Comparison of ENCODE assay signal across 19 mouse cellular contexts in the genomic region with DNA sequence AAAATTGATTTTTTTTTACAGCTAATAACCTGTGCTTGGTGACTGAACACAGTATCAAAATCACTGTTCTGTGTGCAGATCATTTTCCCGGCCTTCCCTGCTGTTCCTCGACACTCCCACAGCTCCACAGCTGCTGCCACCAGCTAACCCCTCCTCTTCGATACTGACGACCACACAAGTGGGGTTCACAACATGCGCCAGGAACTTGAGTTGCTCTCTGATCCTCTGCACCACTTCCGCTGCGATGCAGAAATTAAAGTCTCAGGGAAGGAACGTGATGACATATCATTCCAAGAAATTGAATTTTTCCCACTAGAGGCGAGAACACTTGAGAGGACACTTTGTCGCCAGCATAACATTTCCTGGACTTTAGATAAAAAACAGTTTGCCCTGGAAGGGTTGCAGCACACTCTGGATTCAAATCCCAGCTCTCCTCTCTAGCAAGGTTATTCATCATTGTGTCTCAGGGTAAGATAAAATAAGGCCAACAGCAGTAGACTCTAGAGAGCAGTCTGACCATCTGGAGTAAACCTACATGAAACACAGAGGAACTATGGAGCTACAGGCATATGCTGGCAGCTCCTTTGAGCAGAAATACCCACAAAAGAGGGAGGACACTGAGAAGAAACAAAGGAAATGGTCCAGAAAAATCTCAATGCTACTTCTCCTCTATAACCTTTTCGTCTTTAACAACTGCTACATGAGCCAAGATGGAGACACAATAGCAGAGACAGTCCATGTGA.
A peak's percentile ranks its signal among the peaks of the same experiment; 100 is the strongest.
DNase-seq lines count a peak whose midpoint lies in the region; ATAC-seq lines count a peak whose summit lies in the region.
"Had no signal": no experiment of that assay in that cellular context is flagged by ENCODE, and none has a peak within 500 bp of the region (broad histone marks: within the 10 kb centered on the region; RNA-seq: fewer than 3 reads in every experiment).

No protein-coding gene starts in this region.

- H3K4me3 ChIP-seq in kidney, embryonic 16.5 days (ENCODE audit: low read length): no peak overlapping the region
- H3K4me3 ChIP-seq in kidney, embryonic 15.5 days (replicated peaks): no peak overlapping the region
- H3K4me3 ChIP-seq in lung, embryonic 15.5 days: no peak overlapping the region
- H3K4me3 ChIP-seq: embryonic facial prominence, embryonic 13.5 days; forebrain, embryonic 15.5 days; hindbrain, embryonic 15.5 days; midbrain, embryonic 15.5 days; myocyte had no signal

- no peaks in the 10 kb centered on the region for H3K36me3 ChIP-seq in kidney, embryonic 16.5 days (ENCODE audit: insufficient read depth, low read length)
- H3K36me3 ChIP-seq in kidney, embryonic 15.5 days: no peaks in the 10 kb centered on the region
- no peaks in the 10 kb centered on the region for H3K36me3 ChIP-seq in lung, embryonic 15.5 days
- H3K36me3 ChIP-seq: embryonic facial prominence, embryonic 13.5 days; forebrain, embryonic 15.5 days; hindbrain, embryonic 15.5 days; midbrain, embryonic 15.5 days had no signal

- ATAC-seq in kidney, embryonic 16.5 days (ENCODE audit: low FRiP score, low TSS enrichment): peak; percentile 19; the same call in 1 of the 2 replicates
- ATAC-seq in kidney, embryonic 15.5 days (replicated peaks; ENCODE audit: low FRiP score): no peak
- ATAC-seq in lung, embryonic 15.5 days (ENCODE audit: borderline replicate concordance, extremely low read depth, low FRiP score, low TSS enrichment): peak; percentile 72; the same call in 1 of the 2 replicates
- ATAC-seq: forebrain, embryonic 15.5 days; intestine, postnatal 0 days; liver, postnatal 0 days; midbrain, embryonic 15.5 days had no signal

- H3K4me2 ChIP-seq in kidney, embryonic 16.5 days (replicated peaks; ENCODE audit: low read depth, low read length): no peak overlapping the region
- H3K4me2 ChIP-seq in kidney, embryonic 15.5 days: no peak overlapping the region
- no peak overlapping the region for H3K4me2 ChIP-seq in lung, embryonic 15.5 days
- H3K4me2 ChIP-seq: embryonic facial prominence, embryonic 13.5 days; forebrain, embryonic 15.5 days; hindbrain, embryonic 15.5 days; midbrain, embryonic 15.5 days had no signal

- H3K9ac ChIP-seq in kidney, embryonic 16.5 days (replicated peaks; ENCODE audit: low read length): no peak overlapping the region
- H3K9ac ChIP-seq in kidney, embryonic 15.5 days: no peak overlapping the region
- H3K9ac ChIP-seq in lung, embryonic 15.5 days: no peak overlapping the region
- H3K9ac ChIP-seq: embryonic facial prominence, embryonic 13.5 days; forebrain, embryonic 15.5 days; hindbrain, embryonic 15.5 days; liver, postnatal 0 days; midbrain, embryonic 15.5 days had no signal

- H3K4me1 ChIP-seq in kidney, embryonic 16.5 days (ENCODE audit: insufficient read depth, low read length): no peaks in the 10 kb centered on the region
- 0 out of 2 replicates have a peak, but pooled peaks cover 4% of the 10 kb centered on the region for H3K4me1 ChIP-seq in kidney, embryonic 15.5 days
- H3K4me1 ChIP-seq in lung, embryonic 15.5 days: peaks cover 7% of the 10 kb centered on the region
- H3K4me1 ChIP-seq: forebrain, embryonic 15.5 days; hindbrain, embryonic 15.5 days; midbrain, embryonic 15.5 days had no signal

- H3K27ac ChIP-seq in kidney, embryonic 16.5 days (ENCODE audit: low read length): no peak overlapping the region
- no peak overlapping the region for H3K27ac ChIP-seq in kidney, embryonic 15.5 days
- no peak overlapping the region for H3K27ac ChIP-seq in lung, embryonic 15.5 days
- H3K27ac ChIP-seq: embryonic facial prominence, embryonic 13.5 days; forebrain, embryonic 15.5 days; hindbrain, embryonic 15.5 days; midbrain, embryonic 15.5 days had no signal

- no peaks in the 10 kb centered on the region for H3K27me3 ChIP-seq in kidney, embryonic 16.5 days (ENCODE audit: insufficient read depth, low read length)
- H3K27me3 ChIP-seq in kidney, embryonic 15.5 days: no peaks in the 10 kb centered on the region
- H3K27me3 ChIP-seq in lung, embryonic 15.5 days: no peaks in the 10 kb centered on the region
- H3K27me3 ChIP-seq: CH12.LX; embryonic facial prominence, embryonic 13.5 days; forebrain, embryonic 15.5 days; hindbrain, embryonic 15.5 days; midbrain, embryonic 15.5 days had no signal

- no peaks in the 10 kb centered on the region for H3K9me3 ChIP-seq in kidney, embryonic 16.5 days (ENCODE audit: low read length)
- H3K9me3 ChIP-seq in kidney, embryonic 15.5 days (replicated peaks): no peaks in the 10 kb centered on the region
- H3K9me3 ChIP-seq in lung, embryonic 15.5 days: no peaks in the 10 kb centered on the region
- H3K9me3 ChIP-seq: embryonic facial prominence, embryonic 13.5 days; forebrain, embryonic 15.5 days; hindbrain, embryonic 15.5 days; midbrain, embryonic 15.5 days had no signal

- WGBS in kidney, embryonic 16.5 days: 57% methylated on average over 11 of the region's 11 CpGs
- WGBS in kidney, embryonic 15.5 days: 53% methylated on average over 11 of the region's 11 CpGs
- WGBS in lung, embryonic 15.5 days: 38% methylated on average over 11 of the region's 11 CpGs

- DNase-seq in heart, adult 18-20 months: peak; percentile 12 to 14
- no peak for DNase-seq in heart, adult 8-10 months (ENCODE audit: low spot score)
- DNase-seq in lung, postnatal 25 days (ENCODE audit: low spot score): no peak
- DNase-seq in skeletal muscle tissue, adult 2 months (ENCODE audit: low read depth, low spot score): peak; percentile 4
- DNase-seq: adrenal gland, postnatal 14 days; cerebellum, adult 11-12 months; cerebellum, postnatal 14 days; liver, postnatal 0 days; thymus, postnatal 36 days had no signal

Comparison
In these comparisons a context has a peak if more than half of its experiments do, and no peak if none do; other contexts are left out.
1. DNase-seq: peak in heart, adult 18-20 months (2 of 2) and skeletal muscle tissue, adult 2 months (single experiment); none in heart, adult 8-10 months (single experiment) and lung, postnatal 25 days (single experiment).